Mouse (Mus musculus): ENCODE results near the gene 2210016L21Rik. TPM values are rescaled to one million over a fixed set of nuclear protein-coding genes. Genes with fewer than 3 reads are reported as not detected.

Gene 2210016L21Rik
- polyA plus RNA-seq (2017; shearing (Covaris generic)): 20.4 TPM

DNA sequence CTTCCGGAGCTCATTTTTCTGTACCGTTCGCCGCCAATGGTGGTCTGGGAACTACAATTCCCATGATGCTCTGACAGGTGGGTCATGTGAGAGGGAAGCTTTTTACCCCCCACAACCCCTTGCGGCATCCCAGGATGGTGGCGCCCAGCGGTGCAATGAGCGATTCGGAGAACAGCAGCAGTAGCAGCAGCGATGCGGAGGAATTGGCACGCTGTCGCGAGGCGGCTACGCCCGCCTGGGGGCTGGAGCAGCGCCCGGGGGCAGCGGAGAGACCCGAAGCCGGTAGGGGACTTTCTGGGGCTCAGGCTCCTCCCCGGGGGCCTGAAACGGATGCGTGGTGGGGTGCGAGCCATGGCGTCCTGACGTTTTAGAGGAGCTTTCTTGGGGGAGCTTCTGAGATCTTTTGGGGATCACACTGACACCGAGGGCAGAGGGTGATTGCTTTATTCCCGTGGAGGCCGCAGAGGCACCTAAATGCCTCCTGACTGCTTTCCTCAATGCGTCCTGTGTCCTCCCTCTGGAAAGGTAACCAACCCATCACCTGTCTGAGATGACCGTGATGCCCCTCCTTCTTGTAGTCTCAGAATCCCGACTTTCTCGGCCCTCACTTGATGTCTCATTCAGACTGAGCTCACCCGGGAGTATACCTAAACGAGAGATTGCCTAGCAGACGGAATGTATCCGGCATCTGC, at the start of gene 2210016L21Rik:
2210016L21Rik (plus strand) TSS at position 85 of the 692 bp plus-strand sequence.

DNA sequence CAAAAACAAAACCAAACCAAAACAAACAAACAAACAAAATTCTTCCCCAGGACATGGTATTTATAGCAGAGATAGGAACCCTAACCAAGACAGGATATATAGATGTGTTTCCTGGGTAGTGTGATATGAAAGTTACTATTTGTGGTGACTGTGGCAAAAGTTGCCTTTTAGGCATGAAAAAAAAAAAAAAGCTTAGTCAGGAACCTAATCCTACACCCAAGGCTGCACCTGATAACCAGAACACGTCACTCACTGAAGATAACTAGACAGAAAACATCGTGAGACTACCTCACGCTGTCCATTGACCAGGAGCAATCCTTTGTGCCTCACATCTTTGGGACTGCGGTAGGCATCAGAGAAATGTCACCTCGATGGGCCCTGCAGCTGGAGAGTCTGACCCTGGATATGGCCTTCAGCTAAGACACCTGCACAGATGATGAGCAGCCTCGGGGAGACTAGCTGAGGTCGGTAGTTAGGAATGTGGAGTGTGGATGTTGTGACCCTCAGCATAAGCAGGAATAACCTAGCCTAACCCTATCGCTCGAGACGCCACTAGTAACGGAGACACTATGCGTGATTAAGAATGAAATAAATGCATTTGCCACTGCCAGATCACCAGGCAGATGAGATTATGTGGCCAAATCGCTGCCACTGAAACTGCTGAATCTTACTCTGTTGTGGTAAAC, 45.1 kb upstream of the 2210016L21Rik start, which contains the start of gene Oasl2:
Oasl2 (plus strand) TSS at position 249 of the 686 bp plus-strand sequence.

DNA sequence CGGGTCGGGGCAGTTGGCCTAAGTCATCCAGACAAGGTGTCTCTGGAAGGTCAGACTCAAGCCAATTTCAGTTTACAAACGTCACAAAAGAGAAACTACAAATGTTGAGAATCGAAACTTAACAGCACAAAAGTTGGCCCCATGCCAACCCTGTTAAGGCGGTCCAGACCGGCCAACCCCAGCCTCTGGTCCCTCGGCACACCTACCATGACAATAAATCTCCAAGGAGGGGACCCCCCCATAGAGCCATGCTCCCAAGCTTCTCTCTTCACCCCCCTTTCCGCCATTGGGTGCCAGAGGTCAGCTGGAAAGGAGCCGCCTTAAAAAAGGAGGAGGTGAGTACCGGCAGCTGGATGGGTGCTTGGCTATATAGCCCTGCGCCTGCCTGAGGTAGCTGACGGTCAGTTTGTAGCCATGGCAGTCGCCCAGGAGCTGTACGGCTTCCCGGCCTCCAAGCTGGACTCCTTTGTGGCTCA, 18.9 kb upstream of the 2210016L21Rik start, which contains the start of gene Oasl1:
Oasl1 (plus strand) TSS at position 243 of the 476 bp plus-strand sequence.

GRCm38 (mm10) chr5:114970824-114971227, 28.9 kb downstream of the 2210016L21Rik start, which contains the start of gene Hnf1a:
TSS of gene Hnf1a (minus strand) at chr5:114971094.

Other genes with a start within 250 kb of the 2210016L21Rik start
- 13.0 TPM for gene Tchp, start 234.4 kb upstream of the 2210016L21Rik start, polyA plus RNA-seq (2017; shearing (Covaris generic))
- 136 TPM for gene Ankrd13a, start 167.5 kb upstream of the 2210016L21Rik start, polyA plus RNA-seq (2017; shearing (Covaris generic))
- gene Git2, start 166.6 kb upstream of the 2210016L21Rik start, polyA plus RNA-seq (2017; shearing (Covaris generic)): 122 TPM
- gene 1500011B03Rik, start 118.7 kb upstream of the 2210016L21Rik start, polyA plus RNA-seq (2017; shearing (Covaris generic)): 38.9 TPM
- not detected for gene 4930519G04Rik, start 88.5 kb upstream of the 2210016L21Rik start, polyA plus RNA-seq (2017; shearing (Covaris generic))
- gene Gm9936, start 83.5 kb upstream of the 2210016L21Rik start, polyA plus RNA-seq (2017; shearing (Covaris generic)): not detected
- 15.3 TPM for gene Oasl2, start 45.2 kb upstream of the 2210016L21Rik start, polyA plus RNA-seq (2017; shearing (Covaris generic))
- 5.3 TPM for gene Oasl1, start 18.9 kb upstream of the 2210016L21Rik start, polyA plus RNA-seq (2017; shearing (Covaris generic))
- not detected for gene Hnf1a, start 28.9 kb downstream of the 2210016L21Rik start, polyA plus RNA-seq (2017; shearing (Covaris generic))
- gene Sppl3, start 69.0 kb downstream of the 2210016L21Rik start, polyA plus RNA-seq (2017; shearing (Covaris generic)): 52.0 TPM
- 4.2 TPM for gene Gm10401, start 156.1 kb downstream of the 2210016L21Rik start, polyA plus RNA-seq (2017; shearing (Covaris generic))
- 17.9 TPM for gene Acads, start 177.2 kb downstream of the 2210016L21Rik start, polyA plus RNA-seq (2017; shearing (Covaris generic))
- 63.1 TPM for gene Unc119b, start 192.8 kb downstream of the 2210016L21Rik start, polyA plus RNA-seq (2017; shearing (Covaris generic))
- 67.7 TPM for gene Mlec, start 216.0 kb downstream of the 2210016L21Rik start, polyA plus RNA-seq (2017; shearing (Covaris generic))

Data from effector memory CD4-positive, alpha-beta T cell, adult 5 months (primary cell).